Mouse (Mus musculus): ENCODE measurements at regions not wholly inside any gene's neighbourhood (a gene's known extent, or its start where the extent isn't known, plus 50 kb on each side); places are given as distances from the start of the nearest gene placed in this dataset.

DNA sequence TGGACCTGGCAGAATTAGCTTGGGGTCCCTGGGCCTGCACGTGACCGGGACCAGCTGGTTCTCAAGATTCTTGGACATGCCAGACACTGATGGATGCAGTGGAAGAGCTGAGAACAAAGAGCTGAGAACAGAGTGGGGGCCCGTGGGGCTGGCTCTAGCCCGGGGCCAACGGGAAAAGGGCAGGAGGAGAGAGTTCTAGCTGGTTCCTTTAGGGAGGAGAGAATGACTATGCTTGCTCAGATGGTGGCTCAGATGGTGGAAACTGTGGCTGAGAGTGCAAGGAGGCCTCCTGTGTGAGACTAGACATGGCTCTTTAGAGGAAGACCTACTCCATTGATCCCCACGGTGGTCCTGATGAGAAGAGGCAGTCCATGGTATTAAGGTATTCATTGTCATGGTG, 240.5 kb upstream of the Plpp4 start:
- TF ChIP-seq EP300 (IDR thresholded peaks at IDR 0.05; ENCODE audit: insufficient read depth, low read depth, low read length) (no peak), CTCF (IDR thresholded peaks at IDR 0.05; ENCODE audit: low read depth, low read length) (no peak)
